Mouse (Mus musculus) midbrain, postnatal 0 days (tissue): ENCODE data around the gene Mbnl2. TPM values are rescaled to one million over a fixed set of nuclear protein-coding genes. Genes with fewer than 3 reads are reported as not detected.
A peak's percentile ranks its signal among the peaks of the same experiment; 100 is the strongest.

ENCODE experiments used
- ATAC-seq: fragments of 200-750 bp; cut with Nextera tagmentation; 2 replicates; pipeline ENCODE4 v1.8.0; 2017; ENCODE audit warnings: moderate number of reproducible peaks, mild to moderate bottlenecking, moderate TSS enrichment, moderate library complexity; ENCODE audit not compliant: low FRiP score
- DNase-seq: peaks from one replicate; pipeline ENCODE4 v3.0.0-alpha.2; 2015; ENCODE audit warnings: low spot score
- H3K27ac ChIP-seq: fragments of 300-500 bp; sonication (generic); 2 replicates; pipeline ENCODE4 v1.5.1; 2014; ENCODE audit warnings: low read depth, mild to moderate bottlenecking, low read length, mixed read lengths
- H3K27me3 ChIP-seq: fragments of 300-500 bp; sonication (generic); 2 replicates; pipeline ENCODE4 v1.6.1; 2014; ENCODE audit warnings: low read length, control low read depth, mixed read lengths; ENCODE audit not compliant: insufficient read depth
- H3K36me3 ChIP-seq: fragments of 300-500 bp; sonication (generic); 2 replicates; pipeline ENCODE4 v1.6.1; 2014; ENCODE audit warnings: low read length, control low read depth, mixed read lengths; ENCODE audit not compliant: insufficient read depth
- H3K4me1 ChIP-seq: fragments of 300-500 bp; sonication (generic); 2 replicates; pipeline ENCODE4 v1.6.1; 2014; ENCODE audit warnings: mild to moderate bottlenecking, control low read depth, antibody characterized with exemption, low read length, mixed read lengths; ENCODE audit not compliant: insufficient read depth
- H3K4me2 ChIP-seq: fragments of 300-500 bp; sonication (generic); 2 replicates; pipeline ENCODE4 v1.6.1; 2014; ENCODE audit warnings: low read depth, mild to moderate bottlenecking, low read length, mixed read lengths; ENCODE audit not compliant: poor library complexity, severe bottlenecking
- H3K4me3 ChIP-seq: fragments of 300-500 bp; sonication (generic); 2 replicates; pipeline ENCODE4 v1.5.1; 2014; ENCODE audit warnings: low read depth, mild to moderate bottlenecking, low read length, moderate library complexity
- H3K9ac ChIP-seq: fragments of 300-500 bp; sonication (generic); replicated peaks from 2 replicates; pipeline ENCODE4 v1.6.1; 2014; ENCODE audit warnings: mild to moderate bottlenecking, low read length, moderate library complexity, mixed read lengths; ENCODE audit not compliant: poor library complexity, severe bottlenecking
- H3K9me3 ChIP-seq: fragments of 300-500 bp; sonication (generic); 2 replicates; pipeline ENCODE4 v1.6.1; 2016; ENCODE audit warnings: low read length, control low read depth
- CTCF ChIP-seq: IDR thresholded peaks from 2 replicates; pipeline ENCODE4 v1.5.1; 2016; ENCODE audit warnings: antibody characterized with exemption, mild to moderate bottlenecking
- WGBS: fragments of 180-500 bp; shearing (Covaris S2); extraction: QIAGEN DNeasy Blood & Tissue Kit; methylation state at CpG from one replicate; pipeline ENCODE4 v1.1.7; 2014; 5-methylcytosine and 5-hydroxymethylcytosine counted together
- polyA plus RNA-seq: library from polyadenylated mRNA; unstranded; fragments of >200 nt; fragmentation: Nextera tagmentation; extraction: Ambion mirVana; gene quantifications from 2 replicates; pipeline ENCODE4 v1.2.1, GENCODE M21; 2015
- total RNA-seq: library from RNA; depleted of rRNA; stranded (reverse); fragments of >200 nt; gene quantifications from 2 replicates; pipeline ENCODE4 v1.2.3, GENCODE M21; 2014

Gene Mbnl2
- total and polyA plus RNA-seq, 2 experiments from 2014 or later = 19.5 to 41.4 TPM

DNA sequence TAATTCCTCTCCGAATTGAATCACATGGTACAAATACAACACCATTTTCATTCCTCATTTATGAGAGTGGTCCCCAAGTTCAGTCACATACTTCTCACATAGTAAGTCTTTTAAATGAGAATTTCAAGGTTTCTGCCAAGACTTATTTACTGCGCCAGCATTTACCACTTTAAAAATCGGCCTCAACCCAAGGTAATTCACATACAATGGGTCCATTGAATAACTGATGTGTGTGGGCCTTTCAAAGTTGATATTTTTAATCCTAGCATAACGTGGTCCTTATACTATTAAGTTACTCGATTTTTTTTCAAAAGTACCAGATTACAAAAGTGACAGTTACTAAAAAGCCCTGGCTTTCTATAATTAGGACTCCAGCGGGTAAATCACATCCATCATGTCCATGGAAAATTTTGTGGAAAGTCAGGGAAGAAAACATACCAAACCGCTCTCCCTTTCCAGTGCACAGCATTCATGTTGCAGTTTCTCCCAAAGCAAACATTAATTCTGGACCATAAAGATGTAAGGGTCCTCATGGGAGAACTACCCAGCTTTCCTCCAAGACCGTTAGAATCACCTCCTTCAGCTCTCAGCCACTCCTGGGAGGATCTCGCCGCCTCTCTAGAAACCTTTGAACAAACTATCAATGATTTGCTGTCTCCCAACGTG lies 107.8 kb downstream of the Mbnl2 start:
- 70% methylated on average over 11 of the region's 11 CpGs for WGBS
- no peak overlapping the region for H3K27ac ChIP-seq
- H3K9me3 ChIP-seq = no peaks in the 10 kb centered on the region

DNA sequence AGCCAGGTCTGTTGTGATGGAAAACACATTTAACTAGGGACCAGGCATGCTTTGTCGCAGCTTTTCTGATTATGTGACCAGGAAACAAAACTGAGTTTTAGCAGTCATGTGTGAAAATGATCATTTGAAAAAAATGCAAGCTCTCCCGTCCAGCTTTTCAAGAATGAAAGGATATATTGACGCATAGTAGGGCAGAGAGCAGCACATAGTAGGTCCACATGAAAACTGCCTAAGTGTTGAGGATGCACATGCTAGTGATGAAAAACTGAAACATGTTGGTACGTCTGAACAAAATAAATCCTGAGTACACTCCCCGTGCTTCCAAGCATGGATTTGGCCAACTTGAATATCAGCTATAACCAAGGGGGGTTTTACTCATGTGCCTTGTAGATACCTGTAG lies 109.1 kb downstream of the Mbnl2 start:
- no peaks in the 10 kb centered on the region for H3K36me3 ChIP-seq
- H3K27ac ChIP-seq = no peak overlapping the region
- WGBS = 94% methylated on average over 5 of the region's 5 CpGs
- TF ChIP-seq CTCF = no peak
- H3K27me3 ChIP-seq = no peaks in the 10 kb centered on the region
- H3K9me3 ChIP-seq = no peaks in the 10 kb centered on the region
- no peak for ATAC-seq
- DNase-seq = no peak
- no peak overlapping the region for H3K9ac ChIP-seq
- H3K4me2 ChIP-seq = no peak overlapping the region
- no peak overlapping the region for H3K4me3 ChIP-seq
- peaks cover 7% of the 10 kb centered on the region; the same call in 1 of the 2 replicates for H3K4me1 ChIP-seq

More for the DNA sequence above, 107.8 kb downstream of the Mbnl2 start:
- Histone ChIP-seq H3K4me3 (no peak overlapping the region), H3K9ac (no peak overlapping the region), H3K4me2 (no peak overlapping the region), H3K4me1 (no peaks in the 10 kb centered on the region), H3K27me3 (no peaks in the 10 kb centered on the region), H3K36me3 (no peaks in the 10 kb centered on the region)
- ATAC-seq (no peak), DNase-seq (no peak)
- no peak for TF ChIP-seq CTCF

DNA sequence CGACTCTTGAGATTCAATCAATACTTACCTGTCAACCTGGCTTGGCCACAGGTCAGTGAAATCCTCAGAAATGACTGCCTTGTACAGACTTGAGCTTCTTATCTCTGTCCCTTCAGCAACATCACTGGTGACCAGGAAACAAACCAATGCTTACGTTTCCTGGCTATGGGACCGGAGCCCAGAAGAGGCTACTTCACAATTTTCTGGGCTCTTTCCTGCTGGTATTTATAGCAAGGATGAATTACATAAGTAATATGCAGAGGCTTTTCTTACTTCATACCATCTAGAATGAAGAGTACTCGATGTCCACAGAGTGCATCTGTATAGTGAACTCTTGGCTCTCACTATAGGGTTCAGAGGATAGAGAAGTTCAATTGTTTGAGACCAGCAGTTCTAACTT lies 111.8 kb downstream of the Mbnl2 start:
- ATAC-seq (no peak), DNase-seq (no peak)
- Histone ChIP-seq H3K4me2 (no peak overlapping the region), H3K4me3 (no peak overlapping the region), H3K9me3 (no peaks in the 10 kb centered on the region), H3K27me3 (no peaks in the 10 kb centered on the region), H3K4me1 (peaks cover 14% of the 10 kb centered on the region; the same call in 1 of the 2 replicates), H3K27ac (no peak overlapping the region), H3K9ac (no peak overlapping the region), H3K36me3 (0 out of 2 replicates have a peak, but pooled peaks cover 6% of the 10 kb centered on the region)
- 88% methylated on average over 4 of the region's 4 CpGs for WGBS
- no peak for TF ChIP-seq CTCF

DNA sequence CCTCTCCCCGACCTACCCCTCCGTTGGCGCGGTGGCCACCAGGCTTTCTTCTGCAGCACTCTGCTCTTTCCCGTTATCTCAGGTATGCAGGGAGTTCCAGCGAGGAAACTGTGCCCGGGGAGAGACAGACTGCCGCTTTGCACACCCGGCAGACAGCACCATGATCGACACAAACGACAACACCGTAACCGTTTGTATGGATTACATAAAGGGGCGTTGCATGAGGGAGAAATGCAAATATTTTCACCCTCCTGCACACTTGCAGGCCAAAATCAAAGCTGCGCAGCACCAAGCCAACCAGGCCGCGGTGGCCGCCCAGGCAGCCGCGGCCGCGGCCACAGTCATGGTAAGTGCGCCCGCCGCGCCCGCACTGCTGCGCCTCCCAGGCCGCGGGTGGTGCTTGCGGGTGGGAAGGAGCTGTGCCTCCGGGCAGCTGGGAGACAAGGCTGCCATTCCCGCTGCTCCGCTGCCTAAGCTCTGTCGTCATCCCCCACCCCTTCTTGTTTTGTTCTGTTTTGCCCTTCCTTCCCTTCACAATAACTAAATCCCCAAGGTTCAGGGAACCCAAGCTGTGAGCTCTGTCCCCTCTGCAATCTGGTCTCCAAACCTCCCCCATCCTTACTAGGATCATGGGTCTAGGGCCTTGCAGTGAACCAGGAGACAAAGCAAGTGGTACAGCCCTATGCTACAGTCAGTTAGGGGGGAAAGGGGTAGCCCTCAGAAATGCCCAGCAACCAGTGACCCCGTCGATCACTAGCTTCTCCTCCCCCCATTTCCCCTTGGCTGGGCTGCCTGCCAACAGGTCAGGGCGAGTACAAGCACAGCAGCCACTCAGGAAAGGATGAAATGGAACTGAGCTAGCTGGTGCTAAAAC lies 113.6 kb downstream of the Mbnl2 start:
- Histone ChIP-seq H3K36me3 (0 out of 2 replicates have a peak, but pooled peaks cover 6% of the 10 kb centered on the region), H3K9ac (peak overlapping the region; percentile 63), H3K4me1 (peaks cover 14% of the 10 kb centered on the region; the same call in 1 of the 2 replicates), H3K9me3 (no peaks in the 10 kb centered on the region), H3K4me2 (peak overlapping the region; percentile 60), H3K27me3 (no peaks in the 10 kb centered on the region), H3K4me3 (peak overlapping the region; percentile 38), H3K27ac (peak overlapping the region; percentile 62)
- no peak for TF ChIP-seq CTCF
- DNase-seq (peak; percentile 53), ATAC-seq (peak; percentile 50)
- WGBS = 3% methylated on average over 34 of the region's 38 CpGs

DNA sequence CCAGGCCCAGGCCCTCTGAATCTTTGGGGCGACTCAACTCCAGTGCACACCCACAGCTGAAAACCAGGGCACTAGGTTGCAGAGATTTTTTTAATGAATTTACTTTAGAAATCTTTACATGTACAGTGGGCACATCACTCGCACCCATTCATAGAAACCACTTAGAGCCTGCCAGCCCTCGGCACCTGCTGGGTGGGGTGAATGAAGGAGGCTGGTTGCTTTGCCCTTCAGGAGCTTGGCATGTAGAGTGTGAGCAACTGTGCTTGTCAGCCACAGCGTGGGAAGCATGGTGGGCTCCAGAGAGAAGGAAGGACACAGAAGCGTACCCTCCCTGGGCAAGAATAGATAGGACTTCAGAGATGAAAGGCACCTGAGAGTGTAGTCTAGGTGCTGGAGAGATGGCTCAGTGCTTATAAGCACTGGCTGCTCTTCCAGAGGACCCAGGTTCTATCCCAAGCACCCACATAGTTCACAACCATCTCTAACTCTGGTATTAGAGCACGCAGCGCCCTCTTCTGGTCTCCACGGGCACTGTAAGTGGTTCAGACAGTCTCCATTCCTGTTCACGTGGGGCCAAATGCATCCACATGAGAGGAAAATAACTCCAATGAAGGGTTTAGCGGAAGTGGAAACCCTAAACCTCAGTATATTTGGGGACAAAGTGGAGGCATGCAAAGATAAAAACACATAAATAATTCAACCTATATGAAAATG lies 114.9 kb downstream of the Mbnl2 start:
- H3K4me2 ChIP-seq = no peak overlapping the region
- H3K27ac ChIP-seq = no peak overlapping the region
- no peaks in the 10 kb centered on the region for H3K9me3 ChIP-seq
- ATAC-seq (no peak), DNase-seq (no peak)
- peak; percentile 41 for TF ChIP-seq CTCF
- H3K27me3 ChIP-seq = no peaks in the 10 kb centered on the region
- H3K36me3 ChIP-seq = 0 out of 2 replicates have a peak, but pooled peaks cover 6% of the 10 kb centered on the region
- no peak overlapping the region for H3K4me3 ChIP-seq
- no peak overlapping the region for H3K9ac ChIP-seq
- WGBS = 95% methylated on average over 10 of the region's 10 CpGs
- peaks cover 14% of the 10 kb centered on the region; the same call in 1 of the 2 replicates for H3K4me1 ChIP-seq
